Mouse (Mus musculus) C2C12 (cell line): ENCODE measurements at regions not wholly inside any gene's neighbourhood (a gene's known extent, or its start where the extent isn't known, plus 50 kb on each side); places are given as distances from the start of the nearest gene placed in this dataset.

Experiments
- H3K27me3 ChIP-seq: one replicate; pipeline ENCODE4 v1.6.1; 2011; ENCODE audit not compliant: control insufficient read depth, insufficient read depth, insufficient read length
- H3K36me3 ChIP-seq: one replicate; pipeline ENCODE4 v1.6.1; 2011; ENCODE audit not compliant: control insufficient read depth, insufficient read depth
- H3K4me3 ChIP-seq: one replicate; pipeline ENCODE4 v1.5.1; 2011; ENCODE audit warnings: mild to moderate bottlenecking, control low read depth; ENCODE audit not compliant: poor library complexity, insufficient read depth, severe bottlenecking
- H3K79me2 ChIP-seq: one replicate; pipeline ENCODE4 v1.6.1; 2011; ENCODE audit not compliant: control insufficient read depth, insufficient read depth
- H3K79me3 ChIP-seq: one replicate; pipeline ENCODE4 v1.6.1; 2011; ENCODE audit warnings: low read depth, control low read depth
- H3ac ChIP-seq: one replicate; pipeline ENCODE3; 2011; ENCODE audit warnings: low read depth; ENCODE audit not compliant: control insufficient read depth, insufficient read length
- CEBPB ChIP-seq: IDR thresholded peaks from one replicate; pipeline ENCODE4 v1.6.1; 2011; ENCODE audit warnings: low read depth, mild to moderate bottlenecking, control low read depth, moderate library complexity
- CTCF ChIP-seq: IDR thresholded peaks from one replicate; pipeline ENCODE4 v1.5.1; 2011; ENCODE audit not compliant: control insufficient read depth, insufficient read depth, insufficient read length
- FOSL1 ChIP-seq: IDR thresholded peaks from one replicate; pipeline ENCODE4 v1.8.0; 2011; ENCODE audit warnings: mild to moderate bottlenecking, low read length; ENCODE audit not compliant: poor library complexity, insufficient read depth, severe bottlenecking
- MAX ChIP-seq: IDR thresholded peaks from one replicate; pipeline ENCODE4 v1.6.1; 2011; ENCODE audit warnings: mild to moderate bottlenecking, control low read depth
- MYOD1 ChIP-seq: IDR thresholded peaks from one replicate; pipeline ENCODE4 v1.6.1; 2011; ENCODE audit warnings: low read depth; ENCODE audit not compliant: control insufficient read depth, insufficient read length
- MYOG ChIP-seq: IDR thresholded peaks from one replicate; pipeline ENCODE4 v1.6.1; 2011; ENCODE audit not compliant: control insufficient read depth, insufficient read length; ENCODE audit errors: extremely low read depth
- USF1 ChIP-seq: IDR thresholded peaks from one replicate; pipeline ENCODE4 v1.6.1; 2011; ENCODE audit warnings: low read depth, mild to moderate bottlenecking, control low read depth, moderate library complexity

DNA sequence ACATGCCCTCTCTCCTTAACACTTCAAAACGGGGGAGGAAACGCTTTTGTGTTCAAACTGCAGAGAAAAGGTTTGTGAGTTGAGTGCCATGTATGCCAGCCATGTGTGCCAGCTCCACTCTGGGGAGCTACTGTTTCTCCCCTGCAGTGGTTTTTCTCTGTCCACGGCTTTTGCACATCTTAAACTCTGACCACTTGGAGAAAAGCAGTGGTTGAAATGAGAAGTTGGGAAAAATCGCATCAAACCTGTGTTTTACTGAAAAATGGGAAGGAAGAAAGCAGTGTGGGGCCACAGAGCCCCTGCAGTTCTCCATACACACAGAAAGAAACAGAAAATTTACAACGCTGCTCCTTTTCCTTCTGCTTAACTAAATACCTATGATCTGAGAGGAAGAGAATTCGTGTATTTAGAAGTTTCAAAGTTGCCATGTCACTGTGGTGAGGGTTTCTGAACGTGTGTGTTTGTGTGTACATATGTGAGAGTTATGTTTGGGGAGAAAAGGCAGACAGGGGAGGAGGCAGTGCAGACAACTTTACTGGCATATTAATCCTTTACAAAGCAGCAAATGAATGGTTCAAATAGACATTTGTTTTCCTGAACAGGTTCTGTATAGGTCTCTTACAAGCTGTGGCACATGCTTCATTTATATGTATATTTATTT is 160.1 kb upstream of the Tmem161b start:
- Histone ChIP-seq H3K79me2 (no peaks in the 10 kb centered on the region), H3ac (no peak overlapping the region), H3K27me3 (peaks cover 3% of the 10 kb centered on the region), H3K79me3 (no peaks in the 10 kb centered on the region), H3K36me3 (no peaks in the 10 kb centered on the region), H3K4me3 (no peak overlapping the region)
- TF ChIP-seq MYOG (no peak), USF1 (no peak), FOSL1 (no peak), CTCF (no peak), CEBPB (no peak), MYOD1 (no peak), MAX (no peak)

DNA sequence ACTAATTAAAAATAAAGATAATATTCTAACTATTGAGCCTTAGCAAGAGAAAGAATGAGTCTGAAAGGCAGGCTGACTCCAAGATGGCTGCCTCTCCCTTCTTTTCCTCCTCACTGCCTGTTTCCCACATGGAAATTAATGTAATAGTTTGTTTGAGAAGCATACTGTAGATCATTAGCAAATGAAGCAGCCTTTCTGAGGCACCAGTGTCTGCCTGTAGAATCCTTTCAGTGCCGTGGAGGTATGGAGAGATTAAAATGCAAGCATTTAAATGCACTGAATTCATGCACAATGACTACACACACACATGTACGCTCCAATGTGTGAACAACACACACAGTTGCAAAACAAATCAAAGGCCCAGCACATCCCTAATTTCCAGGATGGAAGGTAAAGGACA is 159.5 kb upstream of the Tmem161b start:
- Histone ChIP-seq H3ac (no peak overlapping the region), H3K79me2 (no peaks in the 10 kb centered on the region), H3K79me3 (no peaks in the 10 kb centered on the region), H3K27me3 (peaks cover 3% of the 10 kb centered on the region), H3K4me3 (no peak overlapping the region), H3K36me3 (no peaks in the 10 kb centered on the region)
- TF ChIP-seq MYOD1 (no peak), CTCF (no peak), MYOG (no peak), FOSL1 (no peak), CEBPB (no peak)

DNA sequence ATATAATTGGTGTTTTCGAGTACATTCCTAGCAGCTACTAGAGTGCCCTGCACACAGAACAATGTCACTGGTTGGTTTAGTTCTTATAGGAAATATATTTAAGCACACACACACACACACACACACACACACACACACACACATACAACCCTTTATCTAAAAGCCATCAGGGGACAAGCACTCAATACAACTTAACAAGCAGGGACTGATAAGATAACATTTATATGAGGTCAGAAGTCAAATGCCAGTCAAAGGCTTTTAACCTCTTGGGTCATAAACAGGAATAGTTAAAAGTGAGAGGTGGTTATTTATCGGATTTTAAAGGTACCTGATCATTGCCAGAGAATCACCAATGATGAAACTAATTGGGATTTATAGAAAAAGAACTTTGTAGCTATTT is 158.7 kb upstream of the Tmem161b start:
- H3K4me3 ChIP-seq = no peak overlapping the region
- no peaks in the 10 kb centered on the region for H3K79me3 ChIP-seq
- H3K36me3 ChIP-seq = no peaks in the 10 kb centered on the region
- peaks cover 3% of the 10 kb centered on the region for H3K27me3 ChIP-seq
- H3K79me2 ChIP-seq = no peaks in the 10 kb centered on the region
- TF ChIP-seq MYOG (no peak), MAX (no peak), FOSL1 (no peak), USF1 (no peak), CTCF (no peak), CEBPB (no peak), MYOD1 (no peak)
- H3ac ChIP-seq = no peak overlapping the region

DNA sequence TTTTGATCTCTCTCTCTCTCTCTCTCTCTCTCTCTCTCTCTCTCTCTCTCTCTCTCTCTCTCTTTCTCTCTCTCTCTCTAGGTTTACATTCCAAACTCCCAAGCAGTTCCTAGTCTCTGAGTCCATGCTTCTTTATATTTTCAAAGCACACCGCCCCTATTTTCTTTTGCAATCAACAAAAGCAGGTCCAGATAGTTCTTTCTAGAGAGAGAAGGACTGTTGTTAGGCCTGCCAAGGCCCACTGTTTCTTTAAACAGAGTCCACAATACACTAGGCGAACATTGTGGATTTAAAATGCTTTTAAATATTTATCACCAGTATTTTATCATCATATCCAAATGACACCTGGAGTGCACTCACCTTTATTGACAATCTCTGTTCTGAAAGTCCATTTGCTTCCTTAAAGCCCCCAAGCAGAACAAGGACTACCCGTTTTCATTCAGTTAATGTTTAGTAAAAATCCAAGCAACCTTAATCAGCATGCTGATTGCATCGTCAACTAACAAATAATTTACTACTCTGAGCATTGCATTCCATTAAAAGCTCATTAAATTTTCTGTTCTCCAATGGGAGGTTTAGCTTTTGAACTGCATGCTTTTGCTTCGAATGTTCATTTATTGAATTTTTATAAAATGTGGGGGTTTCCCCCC is 157.7 kb upstream of the Tmem161b start:
- Histone ChIP-seq H3K36me3 (no peaks in the 10 kb centered on the region), H3K79me3 (no peaks in the 10 kb centered on the region), H3K4me3 (no peak overlapping the region), H3ac (no peak overlapping the region), H3K27me3 (no peaks in the 10 kb centered on the region), H3K79me2 (no peaks in the 10 kb centered on the region)
- no peak for TF ChIP-seq CTCF
- TF ChIP-seq CEBPB = no peak
- no peak for TF ChIP-seq MYOG
- no peak for TF ChIP-seq MYOD1
- no peak for TF ChIP-seq MAX
- no peak for TF ChIP-seq USF1
- no peak for TF ChIP-seq FOSL1

DNA sequence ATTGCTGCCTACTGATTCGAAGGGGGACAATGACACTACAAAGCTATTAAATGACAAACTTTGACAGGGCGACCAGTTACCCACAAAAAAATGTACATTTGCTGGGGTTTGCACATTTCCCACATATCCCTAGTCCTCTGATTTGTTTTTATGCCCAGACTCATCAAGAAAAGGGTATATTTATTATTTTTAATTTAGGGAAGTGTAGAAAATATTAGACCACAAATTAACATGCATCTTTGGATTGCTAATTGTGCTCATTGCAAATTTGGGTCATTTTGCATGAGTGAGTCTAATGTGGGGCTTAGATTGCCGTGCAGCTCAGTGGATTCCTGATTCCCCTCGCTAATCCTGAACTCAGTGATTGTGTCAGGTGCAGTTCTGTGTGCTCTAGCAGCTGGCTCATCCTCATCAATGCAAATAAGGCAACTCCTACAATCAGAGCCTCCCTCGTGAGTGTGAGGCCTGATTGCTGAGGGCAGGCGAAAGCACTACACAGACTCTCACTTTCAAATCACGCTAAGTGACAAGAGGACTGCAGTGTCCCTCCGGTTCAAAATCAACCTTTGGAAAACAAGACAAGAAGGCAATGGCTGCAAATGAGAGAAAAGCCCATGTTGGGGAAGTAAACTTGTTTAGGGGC is 156.7 kb upstream of the Tmem161b start:
- Histone ChIP-seq H3K79me2 (no peaks in the 10 kb centered on the region), H3K27me3 (no peaks in the 10 kb centered on the region), H3K4me3 (no peak overlapping the region), H3ac (no peak overlapping the region), H3K79me3 (no peaks in the 10 kb centered on the region), H3K36me3 (no peaks in the 10 kb centered on the region)
- no peak for TF ChIP-seq FOSL1
- no peak for TF ChIP-seq CEBPB
- TF ChIP-seq MYOD1 = no peak
- no peak for TF ChIP-seq USF1
- no peak for TF ChIP-seq MYOG
- no peak for TF ChIP-seq MAX
- no peak for TF ChIP-seq CTCF
